Mouse (Mus musculus) gastrocnemius, postnatal 14 days (tissue): Measurements from ENCODE around the gene Cd3d. TPM values are rescaled to one million over a fixed set of nuclear protein-coding genes. Genes with fewer than 3 reads are reported as not detected.

Experiments used
- DNase-seq: peaks from one replicate; pipeline ENCODE4 v3.0.0; 2021; ENCODE audit warnings: mixed read lengths
- intact Hi-C: fragments of 180-260 bp; cut with DNase I; formaldehyde crosslinking; loops from one replicate; pipeline ENCODE4 v1.15.1; 2025; ENCODE audit warnings: low total_unique reads
- total RNA-seq, 2 experiments: library from RNA; stranded (reverse); gene quantifications; 2 replicates each; pipeline ENCODE4 v1.2.3; 2021

Cd3d gene
- total RNA-seq, 2 experiments from 2014 or later: 0.33 TPM; not detected in 1

GRCm38 (mm10) chr9:45027376-45027775 lies 45.8 kb downstream of the Cd3d start:
- no peak for DNase-seq
- intact Hi-C loops: loop anchor here (5.0 kb wide), 1 partner anchor 105 kb away; no protein-coding TSS in a partner anchor

- intact Hi-C loops: no loop called here
- DNase-seq: no peak
Measured at GRCm38 (mm10) chr9:45030341-45030740, 48.8 kb downstream of the Cd3d start.

- DNase-seq: no peak
- intact Hi-C loops: no loop called here
Measured at GRCm38 (mm10) chr9:45032261-45032660, 50.7 kb downstream of the Cd3d start.

- intact Hi-C loops: no loop called here
- DNase-seq: no peak
Measured at GRCm38 (mm10) chr9:45034526-45034925, 52.9 kb downstream of the Cd3d start.

Other genes with a start within 250 kb of the Cd3d start
- 10 to 100 TPM; 43.8 to 47.6 TPM for gene Phldb1, start 246.6 kb upstream of the Cd3d start, total RNA-seq
- gene Arcn1, start 213.9 kb upstream of the Cd3d start, total RNA-seq: 10 to 100 TPM; 65.1 to 69.9 TPM
- gene Ift46, start 213.9 kb upstream of the Cd3d start, total RNA-seq: 10 to 100 TPM; 29.2 to 38.8 TPM
- gene Tmem25, start 182.5 kb upstream of the Cd3d start, total RNA-seq: 10 to 100 TPM in 1 of 2 experiments, 1 to 10 TPM in 1; 9.4 to 11.6 TPM
- gene Ttc36, start 178.7 kb upstream of the Cd3d start, total RNA-seq: under 1 TPM in 1 of 2 experiments, not detected in 1; 0.73 TPM
- gene Kmt2a, start 100.5 kb upstream of the Cd3d start, total RNA-seq: 10 to 100 TPM; 11.8 to 14.3 TPM
- 100 to 1,000 TPM; 663 to 775 TPM for gene Atp5l, start 61.0 kb upstream of the Cd3d start, total RNA-seq
- gene Ube4a, start 16.2 kb upstream of the Cd3d start, total RNA-seq: 10 to 100 TPM; 31.9 to 36.4 TPM
- under 1 TPM in 1 of 2 experiments, not detected in 1; 0.13 TPM for gene Cd3g, start 1.4 kb upstream of the Cd3d start, total RNA-seq
- gene Cd3e, start 27.8 kb downstream of the Cd3d start, total RNA-seq: not detected
- gene Mpzl2, start 58.0 kb downstream of the Cd3d start, total RNA-seq: under 1 TPM; 0.11 to 0.27 TPM
- gene Mpzl3, start 73.4 kb downstream of the Cd3d start, total RNA-seq: 1 to 10 TPM; 1.1 to 2.5 TPM
- under 1 TPM; 0.37 to 0.69 TPM for gene Jaml, start 97.4 kb downstream of the Cd3d start, total RNA-seq
- gene Scn2b, start 136.0 kb downstream of the Cd3d start, total RNA-seq: 1 to 10 TPM; 1.9 to 2.6 TPM
- gene Scn4b, start 156.6 kb downstream of the Cd3d start, total RNA-seq: 100 to 1,000 TPM in 1 of 2 experiments, 10 to 100 TPM in 1; 99.1 to 115 TPM
- gene BC049352, start 200.2 kb downstream of the Cd3d start, total RNA-seq: under 1 TPM in 1 of 2 experiments, not detected in 1; 0.12 TPM
- gene Tmprss4, start 222.3 kb downstream of the Cd3d start, total RNA-seq: not detected